Mouse (Mus musculus) neural tube, embryonic 15.5 days (tissue): ENCODE measurements at regions not wholly inside any gene's neighbourhood (a gene's known extent, or its start where the extent isn't known, plus 50 kb on each side); places are given as distances from the start of the nearest gene placed in this dataset.

Experiments used
- ATAC-seq: fragments of 200-750 bp; cut with Nextera tagmentation; 2 replicates; pipeline ENCODE4 v1.8.0; 2017; ENCODE audit warnings: mild to moderate bottlenecking, moderate TSS enrichment, moderate library complexity; ENCODE audit not compliant: low FRiP score
- H3K27ac ChIP-seq: fragments of 300-500 bp; sonication (generic); replicated peaks from 2 replicates; pipeline ENCODE4 v1.5.1; 2015; ENCODE audit warnings: mild to moderate bottlenecking, inconsistent platforms
- H3K27me3 ChIP-seq: fragments of 300-500 bp; sonication (generic); replicated peaks from 2 replicates; pipeline ENCODE4 v1.6.1; 2015; ENCODE audit warnings: inconsistent platforms
- H3K36me3 ChIP-seq: fragments of 300-500 bp; sonication (generic); 2 replicates; pipeline ENCODE4 v1.6.1; 2015; ENCODE audit warnings: inconsistent platforms
- H3K4me1 ChIP-seq: fragments of 300-500 bp; sonication (generic); 2 replicates; pipeline ENCODE4 v1.6.1; 2015; ENCODE audit warnings: inconsistent platforms
- H3K4me2 ChIP-seq: fragments of 300-500 bp; sonication (generic); 2 replicates; pipeline ENCODE4 v1.6.1; 2015; ENCODE audit warnings: inconsistent platforms, mild to moderate bottlenecking, moderate library complexity
- H3K4me3 ChIP-seq: fragments of 300-500 bp; sonication (generic); replicated peaks from 2 replicates; pipeline ENCODE4 v1.5.1; 2015; ENCODE audit warnings: mild to moderate bottlenecking, inconsistent platforms
- H3K9ac ChIP-seq: fragments of 300-500 bp; sonication (generic); replicated peaks from 2 replicates; pipeline ENCODE4 v1.6.1; 2015; ENCODE audit warnings: mild to moderate bottlenecking, inconsistent platforms
- H3K9me3 ChIP-seq: fragments of 300-500 bp; sonication (generic); replicated peaks from 2 replicates; pipeline ENCODE4 v1.6.1; 2016; ENCODE audit warnings: inconsistent platforms
- WGBS: fragments of 180-500 bp; shearing (Covaris S2); methylation state at CpG from one replicate; pipeline ENCODE4 v1.1.7; 2015; ENCODE audit warnings: mixed read lengths; 5-methylcytosine and 5-hydroxymethylcytosine counted together

GRCm38 (mm10) chr7:64075696-64076313 is 77.8 kb upstream of the Trpm1 start:
- H3K9me3 ChIP-seq: no peaks in the 10 kb centered on the region

GRCm38 (mm10) chr7:64074661-64075234 is 78.9 kb upstream of the Trpm1 start:
- 96% methylated on average over 4 of the region's 4 CpGs for WGBS

More at GRCm38 (mm10) chr7:64075696-64076313, 77.8 kb upstream of the Trpm1 start:
- Histone ChIP-seq H3K9ac (no peak overlapping the region), H3K4me3 (no peak overlapping the region), H3K4me1 (no peaks in the 10 kb centered on the region), H3K27ac (no peak overlapping the region), H3K27me3 (no peaks in the 10 kb centered on the region), H3K4me2 (no peak overlapping the region), H3K36me3 (no peaks in the 10 kb centered on the region)
- no peak for ATAC-seq
- 75% methylated on average over 1 of the region's 1 CpGs for WGBS

DNA sequence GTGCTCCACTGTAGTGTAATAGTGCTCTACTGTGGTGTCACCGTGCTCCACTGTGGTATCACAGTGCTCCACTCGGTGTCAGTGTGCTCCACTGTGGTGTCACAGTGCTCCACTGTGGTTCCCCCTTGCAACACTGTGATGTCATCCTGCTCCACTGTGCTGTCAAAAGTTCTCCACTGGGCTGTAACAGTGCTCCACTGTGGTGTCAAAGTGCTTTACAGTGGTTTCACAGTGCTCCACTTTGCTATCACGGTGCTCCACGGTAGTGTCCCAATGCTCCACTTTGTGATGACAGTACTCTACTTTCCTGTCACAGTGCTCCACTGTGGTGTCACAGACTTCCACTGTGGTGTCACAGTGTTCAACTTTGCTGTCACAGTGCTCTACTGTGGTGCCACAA is 79.4 kb upstream of the Trpm1 start:
- Histone ChIP-seq H3K9ac (no peak overlapping the region), H3K27me3 (no peaks in the 10 kb centered on the region), H3K4me2 (no peak overlapping the region), H3K36me3 (no peaks in the 10 kb centered on the region), H3K9me3 (no peaks in the 10 kb centered on the region), H3K4me3 (no peak overlapping the region), H3K4me1 (no peaks in the 10 kb centered on the region), H3K27ac (no peak overlapping the region)
- ATAC-seq: no peak
- WGBS: 92% methylated on average over 4 of the region's 4 CpGs

More at GRCm38 (mm10) chr7:64074661-64075234, 78.9 kb upstream of the Trpm1 start:
- H3K4me2 ChIP-seq: no peak overlapping the region
- no peaks in the 10 kb centered on the region for H3K4me1 ChIP-seq
- no peaks in the 10 kb centered on the region for H3K36me3 ChIP-seq
- H3K9me3 ChIP-seq: no peaks in the 10 kb centered on the region
- H3K4me3 ChIP-seq: no peak overlapping the region
- H3K27me3 ChIP-seq: no peaks in the 10 kb centered on the region
- H3K27ac ChIP-seq: no peak overlapping the region
- ATAC-seq: no peak
- H3K9ac ChIP-seq: no peak overlapping the region

- H3K27ac ChIP-seq: no peak overlapping the region
- 91% methylated on average over 3 of the region's 3 CpGs for WGBS
- ATAC-seq: no peak
Observed at GRCm38 (mm10) chr7:64073781-64074180, 79.9 kb upstream of the Trpm1 start.

DNA sequence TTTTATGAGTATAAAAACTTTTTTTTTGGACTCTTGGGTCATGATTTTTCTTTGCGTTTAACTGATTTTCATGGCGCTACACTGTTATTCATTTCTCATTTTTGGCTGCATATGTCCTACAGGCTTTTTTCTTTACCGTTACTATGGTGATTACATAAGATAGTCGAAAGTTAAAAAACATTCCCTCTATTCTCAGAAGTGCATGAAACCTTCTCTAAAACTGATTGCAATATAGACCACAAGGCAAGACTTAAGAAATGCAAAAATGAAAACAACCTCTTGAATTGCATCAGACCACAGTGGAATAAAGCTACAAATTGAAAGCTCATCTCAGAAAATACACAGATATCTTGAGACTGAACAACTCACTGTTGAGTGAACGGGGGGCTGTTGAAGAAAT is 82.7 kb upstream of the Trpm1 start:
- Histone ChIP-seq H3K4me2 (no peak overlapping the region), H3K36me3 (no peaks in the 10 kb centered on the region), H3K9ac (no peak overlapping the region), H3K27me3 (no peaks in the 10 kb centered on the region), H3K27ac (no peak overlapping the region), H3K4me1 (no peaks in the 10 kb centered on the region), H3K4me3 (no peak overlapping the region), H3K9me3 (no peaks in the 10 kb centered on the region)
- ATAC-seq: no peak
- 96% methylated on average over 5 of the region's 5 CpGs for WGBS

More at GRCm38 (mm10) chr7:64073781-64074180, 79.9 kb upstream of the Trpm1 start:
- H3K36me3 ChIP-seq: no peaks in the 10 kb centered on the region
- no peak overlapping the region for H3K9ac ChIP-seq
- H3K9me3 ChIP-seq: no peaks in the 10 kb centered on the region
- H3K4me2 ChIP-seq: no peak overlapping the region
- H3K27me3 ChIP-seq: no peaks in the 10 kb centered on the region
- no peaks in the 10 kb centered on the region for H3K4me1 ChIP-seq
- H3K4me3 ChIP-seq: no peak overlapping the region

GRCm38 (mm10) chr7:64065529-64066247 is 87.9 kb upstream of the Trpm1 start:
- ATAC-seq: no peak
- no peaks in the 10 kb centered on the region for H3K9me3 ChIP-seq
- H3K27me3 ChIP-seq: no peaks in the 10 kb centered on the region
- H3K9ac ChIP-seq: no peak overlapping the region
- H3K4me3 ChIP-seq: no peak overlapping the region
- no peaks in the 10 kb centered on the region for H3K36me3 ChIP-seq
- no peak overlapping the region for H3K4me2 ChIP-seq
- WGBS: 86% methylated on average over 23 of the region's 23 CpGs
- 0 out of 2 replicates have a peak overlapping the region, but pooled peaks have one; percentile 37 for H3K27ac ChIP-seq
- no peaks in the 10 kb centered on the region for H3K4me1 ChIP-seq

DNA sequence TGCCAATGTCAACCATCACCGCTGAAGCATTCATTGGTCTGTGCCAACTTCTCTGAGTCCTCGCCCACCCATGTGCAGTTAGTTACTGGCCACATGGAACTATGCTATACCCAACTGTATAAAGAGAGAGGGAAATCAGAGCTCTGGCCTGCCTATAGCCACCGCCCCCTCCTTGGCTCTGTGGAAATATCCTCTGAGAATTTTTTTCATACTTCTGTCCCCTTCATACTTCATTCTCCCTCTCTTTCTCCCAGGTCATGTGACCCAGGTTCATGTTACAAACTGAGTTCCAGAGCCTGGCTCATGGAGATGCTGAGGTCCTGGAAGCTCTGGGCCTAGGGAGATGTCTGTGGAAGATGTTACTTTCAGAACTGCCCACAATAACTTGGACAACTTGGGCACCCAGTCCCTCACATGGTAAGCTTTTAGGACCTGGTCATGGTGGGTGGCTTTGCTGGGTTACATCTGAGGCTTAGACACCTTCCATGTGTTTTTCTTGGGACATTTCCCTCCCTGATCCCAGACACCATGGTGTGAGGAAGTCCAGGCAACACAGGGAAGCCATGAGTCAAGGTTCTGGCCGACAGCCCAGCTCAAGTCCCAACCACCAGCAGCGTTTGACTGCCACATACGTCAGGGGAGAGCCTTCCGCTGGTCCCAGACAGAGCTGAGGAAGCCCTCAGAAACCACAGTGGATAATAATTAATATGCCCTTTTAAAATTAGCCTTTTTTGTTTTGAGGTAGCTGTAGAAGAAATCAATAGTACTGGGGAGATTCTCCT is 89.0 kb upstream of the Trpm1 start:
- no peak for ATAC-seq
- no peaks in the 10 kb centered on the region for H3K36me3 ChIP-seq
- H3K4me1 ChIP-seq: no peaks in the 10 kb centered on the region
- 77% methylated on average over 7 of the region's 7 CpGs for WGBS
- H3K27ac ChIP-seq: 0 out of 2 replicates have a peak overlapping the region, but pooled peaks have one; percentile 37
- no peaks in the 10 kb centered on the region for H3K27me3 ChIP-seq
- H3K4me3 ChIP-seq: no peak overlapping the region
- no peak overlapping the region for H3K4me2 ChIP-seq
- no peak overlapping the region for H3K9ac ChIP-seq
- H3K9me3 ChIP-seq: no peaks in the 10 kb centered on the region

GRCm38 (mm10) chr7:64061170-64061569 is 92.5 kb upstream of the Trpm1 start:
- Histone ChIP-seq H3K9ac (no peak overlapping the region), H3K4me1 (peaks cover 7% of the 10 kb centered on the region; the same call in 1 of the 2 replicates), H3K4me3 (no peak overlapping the region), H3K27me3 (no peaks in the 10 kb centered on the region), H3K9me3 (no peaks in the 10 kb centered on the region), H3K36me3 (no peaks in the 10 kb centered on the region), H3K4me2 (no peak overlapping the region), H3K27ac (no peak overlapping the region)
- WGBS: 67% methylated on average over 4 of the region's 4 CpGs
- no peak for ATAC-seq

DNA sequence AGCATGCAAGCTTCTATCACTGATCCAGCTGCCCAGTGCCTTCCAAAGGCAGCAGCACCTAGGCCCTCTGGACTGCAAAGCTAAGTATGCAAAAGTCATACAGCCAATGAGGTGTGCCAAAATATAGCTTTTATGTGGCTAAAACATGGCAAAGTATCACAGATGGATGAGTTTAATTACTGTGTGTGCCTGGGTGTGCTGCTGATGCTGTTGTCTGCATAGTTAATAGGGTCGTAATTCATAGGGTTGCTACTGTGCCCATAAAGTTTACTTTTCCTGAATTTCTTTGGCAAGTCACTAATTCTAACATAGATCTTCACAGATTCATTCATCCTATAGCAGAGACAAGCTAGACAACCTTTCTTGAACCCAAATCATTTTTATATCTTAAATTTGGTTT is 93.1 kb upstream of the Trpm1 start:
- H3K27me3 ChIP-seq: no peaks in the 10 kb centered on the region
- no peak overlapping the region for H3K4me3 ChIP-seq
- H3K27ac ChIP-seq: no peak overlapping the region
- WGBS: 83% methylated on average over 1 of the region's 1 CpGs
- no peaks in the 10 kb centered on the region for H3K36me3 ChIP-seq
- H3K4me1 ChIP-seq: peaks cover 7% of the 10 kb centered on the region; the same call in 1 of the 2 replicates
- H3K4me2 ChIP-seq: no peak overlapping the region
- no peak overlapping the region for H3K9ac ChIP-seq
- ATAC-seq: peak; percentile 51; the same call in 1 of the 2 replicates
- no peaks in the 10 kb centered on the region for H3K9me3 ChIP-seq

- 0% methylated on average over 1 of the region's 1 CpGs for WGBS
- Histone ChIP-seq H3K36me3 (no peaks in the 10 kb centered on the region), H3K9me3 (no peaks in the 10 kb centered on the region), H3K4me1 (peaks cover 7% of the 10 kb centered on the region; the same call in 1 of the 2 replicates), H3K4me3 (no peak overlapping the region), H3K27ac (no peak overlapping the region), H3K9ac (no peak overlapping the region), H3K27me3 (no peaks in the 10 kb centered on the region), H3K4me2 (no peak overlapping the region)
- no peak for ATAC-seq
Observed at GRCm38 (mm10) chr7:64060051-64060450, 93.6 kb upstream of the Trpm1 start.

- no peak overlapping the region for H3K27ac ChIP-seq
- H3K4me1 ChIP-seq: peaks cover 7% of the 10 kb centered on the region; the same call in 1 of the 2 replicates
- no peak overlapping the region for H3K9ac ChIP-seq
- 47% methylated on average over 4 of the region's 4 CpGs for WGBS
- no peak overlapping the region for H3K4me2 ChIP-seq
- H3K36me3 ChIP-seq: no peaks in the 10 kb centered on the region
- H3K4me3 ChIP-seq: no peak overlapping the region
- no peaks in the 10 kb centered on the region for H3K27me3 ChIP-seq
- H3K9me3 ChIP-seq: no peaks in the 10 kb centered on the region
- ATAC-seq: no peak
Observed at GRCm38 (mm10) chr7:64058282-64058872, 95.3 kb upstream of the Trpm1 start.
